Mouse (Mus musculus): ENCODE data around the gene Olfr707.
"Not testable (repeated sequence)": the region's sequence is repeated elsewhere in the genome, so short reads cannot be mapped to it uniquely, and the experiment has no call there.

Olfr707 gene

DNA sequence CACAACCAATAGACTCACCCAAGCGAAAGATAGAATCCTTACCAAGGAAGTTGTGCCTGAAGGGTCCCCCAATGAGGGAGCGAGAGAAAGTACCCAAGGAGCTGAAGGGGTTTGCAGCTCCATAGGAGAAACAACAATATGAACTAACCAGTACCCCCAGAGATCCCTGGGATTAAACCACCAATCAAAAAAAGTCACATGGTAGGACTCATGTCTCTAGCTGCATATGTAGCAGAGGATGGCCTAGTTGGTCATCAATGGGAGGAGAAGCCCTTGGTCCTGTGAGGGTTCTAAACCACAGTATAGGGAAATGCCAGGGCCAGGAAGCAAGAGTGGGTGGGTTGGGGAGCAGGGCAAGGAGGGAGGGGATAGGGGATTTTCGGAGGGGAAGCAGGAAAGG, at the start of gene Olfr707:
TSS of gene Olfr707 (minus strand) at position 101 of the 400 bp plus-strand sequence.
- not testable (repeated sequence) for DNase-seq (ENCODE audit: low read depth, low spot score)

DNA sequence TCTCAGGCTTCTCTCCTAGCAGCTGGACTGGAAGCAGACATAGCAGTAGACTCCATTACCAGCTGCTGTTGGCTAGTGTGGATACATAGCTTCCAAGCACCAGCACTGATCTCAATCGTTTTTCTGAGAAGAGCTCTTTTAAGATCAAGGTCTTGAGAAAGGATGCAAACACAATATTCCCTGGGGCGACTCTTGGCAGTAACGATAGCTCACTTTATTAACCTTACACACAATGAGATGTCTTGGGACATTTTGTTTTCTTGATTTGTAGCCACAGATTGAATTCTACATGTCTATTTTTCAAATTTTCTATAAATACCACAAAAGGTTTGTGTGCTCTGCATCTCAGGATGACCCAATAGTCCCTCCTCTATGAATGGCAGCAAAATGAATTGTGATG, 47.2 kb upstream of the Olfr707 start, which contains the start of gene Olfr710:
TSS of gene Olfr710 (minus strand) at position 101 of the 400 bp plus-strand sequence.
- DNase-seq (ENCODE audit: low read depth, low spot score), result no peak

DNA sequence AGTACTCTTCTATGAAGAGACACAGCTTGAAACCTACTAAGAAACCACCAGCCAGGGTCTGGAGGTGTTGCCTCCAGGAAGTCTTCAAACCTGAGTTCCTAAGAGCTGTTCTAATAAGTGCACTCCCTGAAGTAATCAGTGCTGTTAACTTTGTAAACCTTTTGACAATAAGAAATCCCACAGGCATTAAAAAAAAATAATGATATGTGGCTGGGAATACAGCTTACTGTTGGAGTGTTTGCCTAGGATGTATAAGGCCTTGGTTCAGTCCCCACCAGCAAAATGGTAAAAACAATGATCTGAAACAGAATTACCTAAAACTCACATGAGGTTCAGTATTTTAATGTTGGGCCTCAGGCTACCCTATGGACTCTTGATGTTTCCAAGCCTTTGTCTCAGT, 31.1 kb upstream of the Olfr707 start, which contains the start of gene Olfr709-ps1:
TSS of gene Olfr709-ps1 (minus strand) at position 101 of the 400 bp plus-strand sequence.
- DNase-seq (ENCODE audit: low read depth, low spot score), result no peak

DNA sequence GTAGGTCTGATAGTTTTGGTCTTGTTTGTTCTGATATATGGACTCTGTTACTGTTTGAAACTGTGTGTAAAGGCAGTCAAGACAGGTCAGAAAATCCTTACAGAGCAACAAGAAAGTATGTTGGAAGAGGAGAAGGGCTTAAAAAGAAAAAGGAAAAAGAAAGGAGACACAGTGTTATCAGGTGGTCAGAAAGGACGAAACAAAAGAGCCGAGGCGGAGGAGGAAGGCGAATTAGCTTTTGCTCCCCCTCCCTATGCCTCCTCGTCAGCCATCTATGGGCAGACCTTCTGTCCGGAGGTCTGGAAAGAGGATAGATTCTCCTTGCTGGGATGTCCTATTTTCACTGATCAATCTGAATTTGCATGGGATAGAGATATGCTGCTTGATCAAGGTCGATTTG, 19.9 kb upstream of the Olfr707 start:
- DNase-seq (ENCODE audit: low read depth, low spot score), result not testable (repeated sequence)

DNA sequence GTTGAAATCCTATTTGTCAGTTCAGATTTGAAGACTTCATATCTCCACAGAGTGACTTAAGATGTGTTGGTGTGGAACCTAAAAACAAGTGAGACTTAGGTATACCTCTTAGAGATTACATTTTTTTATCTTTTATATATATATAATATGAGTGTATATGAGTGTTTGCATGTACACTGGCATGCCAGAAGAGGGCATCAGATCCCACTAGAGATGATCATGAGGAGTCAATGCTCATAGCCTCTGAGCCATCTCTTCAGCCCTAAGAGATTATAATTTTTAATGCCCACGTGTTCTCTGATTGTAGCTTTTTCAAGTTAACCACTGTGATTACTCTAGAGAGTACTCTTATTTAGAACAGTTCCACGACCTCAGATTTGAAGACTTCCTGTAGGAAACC, 6.6 kb upstream of the Olfr707 start, which contains the start of gene Olfr1532-ps1:
TSS of gene Olfr1532-ps1 (plus strand) at position 326 of the 400 bp plus-strand sequence.
- DNase-seq (ENCODE audit: low read depth, low spot score), result no peak

DNA sequence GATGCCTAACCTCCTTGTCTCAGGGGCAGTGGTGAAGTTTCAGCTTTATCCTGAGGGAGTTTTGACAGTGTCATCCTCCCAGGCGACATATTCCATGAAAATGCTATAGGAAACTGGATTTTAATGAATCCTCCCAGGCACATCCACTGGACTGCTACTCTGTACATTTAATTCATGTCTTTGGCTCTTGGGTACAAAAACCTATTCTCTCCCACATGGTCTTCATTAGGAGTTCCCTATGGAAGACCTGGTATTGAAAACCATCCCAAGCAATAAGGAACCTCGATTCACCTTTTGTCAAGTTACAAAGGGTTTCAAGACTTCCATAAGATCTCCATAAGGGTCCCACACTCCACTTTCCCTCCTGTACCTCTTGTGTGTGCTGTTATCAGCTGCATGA, 13.0 kb downstream of the Olfr707 start, which contains the start of gene Olfr706:
TSS of gene Olfr706 (minus strand) at position 101 of the 400 bp plus-strand sequence.
- DNase-seq (ENCODE audit: low read depth, low spot score), result no peak

DNA sequence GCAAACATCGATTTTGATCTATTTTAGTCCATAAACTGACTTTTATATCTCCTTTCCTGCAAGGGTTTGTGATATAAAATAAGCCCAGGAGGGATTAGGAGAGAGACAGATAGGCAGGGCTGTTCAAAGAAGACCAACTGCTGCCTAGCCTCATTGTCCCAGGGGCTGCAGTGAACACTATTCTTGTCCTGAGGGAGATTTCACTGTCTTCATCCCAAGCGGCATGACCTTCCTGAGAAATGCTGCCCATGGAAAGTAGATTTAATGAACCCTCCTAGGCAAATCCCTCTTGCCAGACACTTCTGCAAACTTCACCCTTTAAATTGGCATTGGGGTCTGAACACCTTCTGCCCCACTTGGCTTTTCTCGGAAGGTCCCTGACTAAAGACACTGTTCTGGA, 24.2 kb downstream of the Olfr707 start, which contains the start of gene Olfr705:
TSS of gene Olfr705 (minus strand) at position 101 of the 400 bp plus-strand sequence.
- DNase-seq (ENCODE audit: low read depth, low spot score), result no peak

DNA sequence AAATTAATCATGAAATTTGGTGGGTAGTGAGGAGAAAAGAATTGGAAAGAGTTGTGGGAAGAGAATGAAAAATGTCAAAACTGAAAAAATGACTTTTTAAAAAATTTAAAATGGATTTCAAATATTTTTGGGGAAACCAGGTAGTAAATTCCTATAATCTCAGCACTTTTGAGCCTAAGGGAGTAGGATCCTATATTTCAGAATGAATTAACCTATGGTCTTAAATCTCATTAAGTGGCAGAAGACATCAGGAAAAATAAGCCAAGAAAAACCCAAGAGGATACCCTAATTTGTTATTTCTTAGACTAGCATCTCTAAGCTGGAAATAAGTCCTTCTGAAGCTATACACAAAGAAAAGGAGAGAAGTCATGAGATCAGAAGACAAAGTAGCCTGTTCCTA, 38.2 kb downstream of the Olfr707 start, which contains the start of gene Olfr704:
TSS of gene Olfr704 (plus strand) at position 301 of the 400 bp plus-strand sequence.
- DNase-seq (ENCODE audit: low read depth, low spot score), result no peak

DNA sequence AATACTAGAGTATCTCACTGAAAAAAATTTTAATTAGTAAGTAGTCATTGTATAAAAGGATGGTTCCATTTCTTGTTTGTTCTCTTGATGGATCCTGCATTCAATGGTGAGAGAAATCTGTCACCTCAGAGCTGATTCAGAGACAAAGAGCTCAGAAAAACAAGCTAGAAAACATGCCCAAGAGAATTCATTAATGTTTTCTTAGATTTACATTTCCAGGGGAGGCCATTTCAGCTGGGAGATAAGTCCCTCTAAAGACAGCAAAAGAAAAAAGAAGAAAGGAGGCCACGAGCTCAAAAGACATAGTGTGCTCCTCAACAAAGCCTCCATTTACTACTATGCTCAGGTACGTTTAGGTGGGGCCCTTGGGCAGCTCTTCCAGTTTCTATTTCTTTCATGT, 58.0 kb downstream of the Olfr707 start, which contains the start of gene Olfr703:
TSS of gene Olfr703 (plus strand) at position 301 of the 400 bp plus-strand sequence.
- no peak for DNase-seq (ENCODE audit: low read depth, low spot score)

All from 3T3-L1 (cell line).